Mouse (Mus musculus): Measurements from ENCODE around the gene Cptp. TPM values are rescaled to one million over a fixed set of nuclear protein-coding genes. Genes with fewer than 3 reads are reported as not detected.

Gene Cptp
- polyA plus RNA-seq, 1 experiment = 30.8 TPM

Other genes with a start within 250 kb of the Cptp start
- 17.2 and 26.3 TPM in 2 replicates for gene Cdk11b, start 244.6 kb downstream of the Cptp start, polyA plus RNA-seq (2012; rRNA removed)
- gene Gm10563, start 224.0 kb downstream of the Cptp start, polyA plus RNA-seq (2012; rRNA removed) = not detected in 2 replicates
- 58.9 and 64.6 TPM in 2 replicates for gene Mmp23, start 216.1 kb downstream of the Cptp start, polyA plus RNA-seq (2012; rRNA removed)
- gene Mib2, start 200.2 kb downstream of the Cptp start, polyA plus RNA-seq (2012; rRNA removed) = 52.9 TPM in 2 replicates
- gene Fndc10, start 175.1 kb downstream of the Cptp start, polyA plus RNA-seq (2012; rRNA removed) = 35.3 and 39.7 TPM in 2 replicates
- 105 and 122 TPM in 2 replicates for gene Ssu72, start 164.6 kb downstream of the Cptp start, polyA plus RNA-seq (2012; rRNA removed)
- 0.98 and 1.2 TPM in 2 replicates for gene Tmem240, start 134.6 kb downstream of the Cptp start, polyA plus RNA-seq (2012; rRNA removed)
- 52.8 and 68.3 TPM in 2 replicates for gene Atad3a, start 108.3 kb downstream of the Cptp start, polyA plus RNA-seq (2012; rRNA removed)
- 21.2 and 28.0 TPM in 2 replicates for gene Vwa1, start 94.7 kb downstream of the Cptp start, polyA plus RNA-seq (2012; rRNA removed)
- gene Tmem88b, start 83.6 kb downstream of the Cptp start, polyA plus RNA-seq (2012; rRNA removed) = 2.4 and 4.7 TPM in 2 replicates
- 1.9 and 2.6 TPM in 2 replicates for gene Ankrd65, start 79.0 kb downstream of the Cptp start, polyA plus RNA-seq (2012; rRNA removed)
- 71.2 and 101 TPM in 2 replicates for gene Mrpl20, start 66.6 kb downstream of the Cptp start, polyA plus RNA-seq (2012; rRNA removed)
- 63.7 and 69.3 TPM in 2 replicates for gene Ccnl2, start 57.0 kb downstream of the Cptp start, polyA plus RNA-seq (2012; rRNA removed)
- 122 and 145 TPM in 2 replicates for gene Aurkaip1, start 38.2 kb downstream of the Cptp start, polyA plus RNA-seq (2012; rRNA removed)
- 156 and 190 TPM in 2 replicates for gene Mxra8, start 29.8 kb downstream of the Cptp start, polyA plus RNA-seq (2012; rRNA removed)
- 124 and 139 TPM in 2 replicates for gene Dvl1, start 22.0 kb downstream of the Cptp start, polyA plus RNA-seq (2012; rRNA removed)
- gene Tas1r3, start 6.1 kb downstream of the Cptp start, polyA plus RNA-seq (2012; rRNA removed) = 0.34 and 0.43 TPM in 2 replicates
- 33.7 and 36.5 TPM in 2 replicates for gene Ints11, start 106 bp upstream of the Cptp start, polyA plus RNA-seq (2012; rRNA removed)
- gene Pusl1, start 22.3 kb upstream of the Cptp start, polyA plus RNA-seq (2012; rRNA removed) = 44.0 and 49.9 TPM in 2 replicates
- 27.7 and 28.2 TPM in 2 replicates for gene Acap3, start 22.4 kb upstream of the Cptp start, polyA plus RNA-seq (2012; rRNA removed)
- 47.7 and 53.3 TPM in 2 replicates for gene Ube2j2, start 74.4 kb upstream of the Cptp start, polyA plus RNA-seq (2012; rRNA removed)
- gene C1qtnf12, start 92.9 kb upstream of the Cptp start, polyA plus RNA-seq (2012; rRNA removed) = 131 and 135 TPM in 2 replicates
- gene B3galt6, start 123.2 kb upstream of the Cptp start, polyA plus RNA-seq (2012; rRNA removed) = 8.8 and 9.6 TPM in 2 replicates
- gene Sdf4, start 123.4 kb upstream of the Cptp start, polyA plus RNA-seq (2012; rRNA removed) = 119 and 131 TPM in 2 replicates
- 3.5 and 3.8 TPM in 2 replicates for gene Tnfrsf4, start 144.4 kb upstream of the Cptp start, polyA plus RNA-seq (2012; rRNA removed)
- gene Tnfrsf18, start 156.7 kb upstream of the Cptp start, polyA plus RNA-seq (2012; rRNA removed) = 3.5 and 3.6 TPM in 2 replicates
- gene Ttll10, start 190.0 kb upstream of the Cptp start, polyA plus RNA-seq (2012; rRNA removed) = 17.0 and 21.7 TPM in 2 replicates
- gene 9430015G10Rik, start 240.5 kb upstream of the Cptp start, polyA plus RNA-seq (2012; rRNA removed) = 23.5 and 23.8 TPM in 2 replicates

Data from gonadal fat pad, adult 2 months (tissue).